Mouse (Mus musculus) heart, embryonic 15.5 days (tissue): ENCODE data around the gene Dcun1d4. TPM values are rescaled to one million over a fixed set of nuclear protein-coding genes. Genes with fewer than 3 reads are reported as not detected.

Experiments used
- ATAC-seq: fragments of 200-750 bp; cut with Nextera tagmentation; replicated peaks from 2 replicates; pipeline ENCODE4 v1.8.0; 2017; ENCODE audit warnings: low read depth, moderate TSS enrichment; ENCODE audit not compliant: insufficient number of reproducible peaks, insufficient read depth, low FRiP score
- H3K27ac ChIP-seq: fragments of 300-500 bp; sonication (generic); 2 replicates; pipeline ENCODE4 v1.5.1; 2015; ENCODE audit warnings: mild to moderate bottlenecking, inconsistent platforms
- H3K27me3 ChIP-seq: fragments of 300-500 bp; sonication (generic); 2 replicates; pipeline ENCODE4 v1.6.1; 2015; ENCODE audit warnings: inconsistent platforms
- H3K36me3 ChIP-seq: fragments of 300-500 bp; sonication (generic); 2 replicates; pipeline ENCODE4 v1.6.1; 2015; ENCODE audit warnings: mild to moderate bottlenecking, inconsistent platforms
- H3K4me1 ChIP-seq: fragments of 300-500 bp; sonication (generic); replicated peaks from 2 replicates; pipeline ENCODE4 v1.6.1; 2015; ENCODE audit warnings: inconsistent platforms
- H3K4me2 ChIP-seq: fragments of 300-500 bp; sonication (generic); 2 replicates; pipeline ENCODE4 v1.6.1; 2015; ENCODE audit warnings: inconsistent platforms, mild to moderate bottlenecking, moderate library complexity
- H3K4me3 ChIP-seq: fragments of 300-500 bp; sonication (generic); 2 replicates; pipeline ENCODE4 v1.5.1; 2015; ENCODE audit warnings: mild to moderate bottlenecking, inconsistent platforms
- H3K9ac ChIP-seq: fragments of 300-500 bp; sonication (generic); 2 replicates; pipeline ENCODE4 v1.6.1; 2015; ENCODE audit warnings: mild to moderate bottlenecking, inconsistent platforms
- H3K9me3 ChIP-seq: fragments of 300-500 bp; sonication (generic); replicated peaks from 2 replicates; pipeline ENCODE4 v1.6.1; 2016; ENCODE audit warnings: inconsistent platforms
- WGBS: fragments of 180-500 bp; shearing (Covaris S2); methylation state at CpG from one replicate; pipeline ENCODE4 v1.1.7; 2015; ENCODE audit warnings: mixed read lengths; 5-methylcytosine and 5-hydroxymethylcytosine counted together
- polyA plus RNA-seq: library from polyadenylated mRNA; unstranded; fragments of >200 nt; fragmentation: Nextera tagmentation; extraction: Ambion mirVana; gene quantifications from 2 replicates; pipeline ENCODE4 v1.2.1, GENCODE M21; 2015

The Dcun1d4 gene
- polyA plus RNA-seq, 1 experiment from 2014 or later = 15.1 TPM

GRCm38 (mm10) chr5:73602865-73603264 is 122.1 kb downstream of the Dcun1d4 start:
- H3K27ac ChIP-seq = no peak overlapping the region
- H3K36me3 ChIP-seq = no peaks in the 10 kb centered on the region
- H3K4me2 ChIP-seq = no peak overlapping the region
- ATAC-seq = no peak
- H3K4me1 ChIP-seq = no peaks in the 10 kb centered on the region
- H3K27me3 ChIP-seq = no peaks in the 10 kb centered on the region
- 67% methylated on average over 3 of the region's 3 CpGs for WGBS
- H3K4me3 ChIP-seq = no peak overlapping the region
- H3K9me3 ChIP-seq = no peaks in the 10 kb centered on the region
- H3K9ac ChIP-seq = no peak overlapping the region

DNA sequence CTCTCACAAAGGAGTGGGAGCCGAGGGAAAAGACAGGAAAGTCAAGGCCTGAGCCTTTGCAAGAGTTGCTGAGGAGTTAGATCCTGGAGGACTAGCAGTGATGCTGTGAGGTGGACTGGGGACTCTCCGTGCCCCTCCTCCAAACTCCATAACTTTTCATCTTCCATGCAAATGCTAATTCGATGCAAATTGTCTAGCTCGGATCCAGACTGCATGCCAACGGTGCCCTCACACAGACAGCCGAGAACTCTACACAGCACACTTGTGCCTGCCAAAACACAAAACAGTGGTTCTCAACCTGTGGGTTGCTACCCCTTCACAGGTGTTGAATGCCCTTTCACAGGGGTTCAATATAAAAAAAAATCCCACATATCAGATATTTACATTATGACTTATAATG is 123.7 kb downstream of the Dcun1d4 start:
- 88% methylated on average over 6 of the region's 6 CpGs for WGBS

GRCm38 (mm10) chr5:73604964-73605363 is 124.2 kb downstream of the Dcun1d4 start:
- Histone ChIP-seq H3K36me3 (no peaks in the 10 kb centered on the region), H3K4me2 (no peak overlapping the region), H3K4me3 (no peak overlapping the region), H3K4me1 (no peaks in the 10 kb centered on the region), H3K27ac (no peak overlapping the region), H3K9me3 (no peaks in the 10 kb centered on the region), H3K9ac (no peak overlapping the region), H3K27me3 (no peaks in the 10 kb centered on the region)
- ATAC-seq = no peak
- 88% methylated on average over 6 of the region's 6 CpGs for WGBS

More for the DNA sequence above, 123.7 kb downstream of the Dcun1d4 start:
- Histone ChIP-seq H3K4me2 (no peak overlapping the region), H3K9me3 (no peaks in the 10 kb centered on the region), H3K36me3 (no peaks in the 10 kb centered on the region), H3K27me3 (no peaks in the 10 kb centered on the region), H3K9ac (no peak overlapping the region), H3K4me1 (no peaks in the 10 kb centered on the region), H3K27ac (no peak overlapping the region), H3K4me3 (no peak overlapping the region)
- no peak for ATAC-seq

Other genes starting within 250 kb of the Dcun1d4 start
- gene Fryl, start 224.4 kb upstream of the Dcun1d4 start, polyA plus RNA-seq = 25.7 and 28.4 TPM in 2 replicates
- gene Ociad1, start 188.2 kb upstream of the Dcun1d4 start, polyA plus RNA-seq = 237 and 244 TPM in 2 replicates
- 16.1 and 23.0 TPM in 2 replicates for gene Ociad2, start 140.0 kb upstream of the Dcun1d4 start, polyA plus RNA-seq
- not detected in 2 replicates for gene Cwh43, start 74.9 kb upstream of the Dcun1d4 start, polyA plus RNA-seq
- 0.05 and 0.06 TPM in 2 replicates for gene Lrrc66, start 151.5 kb downstream of the Dcun1d4 start, polyA plus RNA-seq
- gene Sgcb, start 166.8 kb downstream of the Dcun1d4 start, polyA plus RNA-seq = 35.3 and 38.2 TPM in 2 replicates
- gene Spata18, start 170.4 kb downstream of the Dcun1d4 start, polyA plus RNA-seq = 0.68 and 0.76 TPM in 2 replicates